Mouse (Mus musculus): ENCODE results near the gene Scn5a.

Gene Scn5a

DNA sequence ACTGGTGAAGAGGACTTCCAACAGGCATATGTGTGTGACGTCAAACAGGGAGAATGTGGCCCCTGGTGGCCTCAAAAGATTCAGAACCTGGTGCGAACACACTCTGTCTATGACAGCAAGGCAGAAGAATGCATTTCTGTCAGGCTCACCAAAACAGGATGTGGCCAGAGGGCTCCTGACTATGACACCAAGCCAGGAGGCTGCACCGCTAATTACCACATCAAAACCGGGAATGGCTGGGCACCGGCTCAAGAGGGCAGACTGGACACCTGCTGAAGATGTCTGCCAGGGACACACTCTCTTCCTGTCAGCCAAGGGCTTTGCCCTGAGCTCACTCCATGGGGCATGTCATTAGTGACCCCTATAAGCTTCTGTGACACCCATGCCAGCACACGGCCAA, 15.2 kb downstream of the Scn5a start:
- DNase-seq = no peak

- no peak for DNase-seq
Measured at GRCm38 (mm10) chr9:119562256-119562655, 16.6 kb downstream of the Scn5a start.

GRCm38 (mm10) chr9:119561746-119562145, 17.1 kb downstream of the Scn5a start:
- DNase-seq = no peak

DNA sequence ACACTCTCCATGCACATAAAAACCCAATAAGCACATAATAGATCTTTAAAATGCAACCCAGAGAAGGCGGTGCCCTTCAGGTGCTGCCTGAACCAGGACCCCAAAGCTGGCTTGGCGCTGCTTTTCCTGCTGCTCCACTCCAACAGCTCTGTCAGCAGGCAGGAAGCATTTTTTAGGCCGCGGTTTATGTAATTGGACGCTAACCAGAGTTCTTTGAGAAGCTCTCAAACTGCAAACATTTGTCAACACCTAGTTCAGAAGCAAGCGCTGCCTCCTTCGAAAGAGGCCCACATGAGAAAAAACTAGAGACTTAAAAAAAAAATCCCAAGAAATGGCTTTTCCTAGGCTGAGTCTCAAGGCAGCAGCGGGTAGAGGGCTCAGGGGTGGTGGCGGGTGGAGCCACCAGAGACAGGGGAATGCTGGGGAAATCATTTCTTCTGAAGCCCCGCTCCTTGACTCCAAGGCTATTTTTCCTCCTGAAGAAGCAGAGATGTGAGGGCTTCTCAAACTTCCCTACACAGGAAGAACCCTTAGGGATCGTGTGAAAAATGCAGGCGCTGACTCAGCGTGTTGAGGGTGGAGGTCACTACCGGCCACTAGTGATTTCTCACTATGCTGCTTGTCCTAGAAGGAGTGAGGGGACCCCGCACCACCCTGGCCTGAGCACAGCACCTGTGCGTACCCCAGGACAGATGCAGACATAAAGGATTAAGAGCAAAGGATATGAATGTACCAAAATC, 19.1 kb downstream of the Scn5a start:
- DNase-seq = no peak

DNA sequence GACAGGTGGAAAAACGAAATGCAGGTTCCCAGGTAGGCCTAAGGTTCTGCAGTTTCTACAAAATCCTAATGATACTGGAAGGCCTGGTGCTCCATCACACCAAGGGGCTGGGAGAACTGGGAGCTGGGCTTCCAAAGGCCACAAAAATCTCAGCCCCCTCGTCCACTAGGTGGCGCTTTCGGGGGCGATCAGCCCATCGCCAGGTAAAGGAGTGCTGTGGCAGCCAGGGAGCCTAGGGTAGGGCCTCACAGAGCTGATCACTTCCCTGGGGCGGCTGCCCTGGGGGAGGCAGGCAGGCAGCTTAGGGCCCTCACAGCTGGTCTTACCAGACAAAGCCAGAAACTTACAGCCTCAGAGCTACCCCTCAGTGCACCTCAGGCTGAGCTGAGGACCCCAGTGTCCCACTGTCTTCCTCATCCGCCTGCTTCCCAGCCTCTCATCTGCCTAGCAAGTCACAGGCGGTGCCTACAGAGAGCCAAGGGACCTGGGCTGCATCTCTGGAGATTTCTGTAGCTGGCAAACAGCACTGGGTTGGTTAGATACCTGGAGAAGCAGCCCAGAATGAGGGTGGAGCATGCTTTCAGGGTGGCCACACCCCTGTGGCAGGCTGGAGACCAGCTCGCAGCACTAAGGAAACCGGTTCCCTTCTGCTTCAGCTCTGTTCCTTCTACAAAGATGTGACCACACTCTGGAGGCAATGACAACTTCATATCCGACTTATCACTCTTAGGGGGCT, 20.5 kb downstream of the Scn5a start:
- peak; percentile 26 for DNase-seq

- DNase-seq = no peak
Measured at GRCm38 (mm10) chr9:119556043-119556442, 22.8 kb downstream of the Scn5a start.

- no peak for DNase-seq
Measured at GRCm38 (mm10) chr9:119547528-119547927, 31.3 kb downstream of the Scn5a start.

DNA sequence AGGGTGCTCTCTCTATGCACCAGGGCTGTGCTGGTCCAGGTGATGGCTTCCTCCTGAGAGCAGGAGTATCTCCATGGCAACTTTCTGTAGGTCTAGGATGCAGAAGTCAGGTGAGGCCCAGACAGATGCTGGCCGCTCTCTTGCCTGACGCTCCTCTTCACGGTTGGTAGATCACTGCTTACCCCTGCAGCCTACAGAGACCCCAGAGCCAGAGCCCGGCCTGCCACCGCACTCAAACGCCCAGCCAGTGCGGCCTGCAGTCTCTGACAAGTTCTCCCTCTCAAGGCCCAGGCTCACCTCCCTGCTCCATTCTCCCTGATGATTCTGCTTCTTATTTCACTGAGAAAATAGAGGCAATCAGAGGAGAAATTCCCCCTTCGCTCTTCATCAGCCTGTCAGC, 31.7 kb downstream of the Scn5a start:
- DNase-seq = no peak

GRCm38 (mm10) chr9:119540726-119541125, 38.1 kb downstream of the Scn5a start:
- DNase-seq = no peak

DNA sequence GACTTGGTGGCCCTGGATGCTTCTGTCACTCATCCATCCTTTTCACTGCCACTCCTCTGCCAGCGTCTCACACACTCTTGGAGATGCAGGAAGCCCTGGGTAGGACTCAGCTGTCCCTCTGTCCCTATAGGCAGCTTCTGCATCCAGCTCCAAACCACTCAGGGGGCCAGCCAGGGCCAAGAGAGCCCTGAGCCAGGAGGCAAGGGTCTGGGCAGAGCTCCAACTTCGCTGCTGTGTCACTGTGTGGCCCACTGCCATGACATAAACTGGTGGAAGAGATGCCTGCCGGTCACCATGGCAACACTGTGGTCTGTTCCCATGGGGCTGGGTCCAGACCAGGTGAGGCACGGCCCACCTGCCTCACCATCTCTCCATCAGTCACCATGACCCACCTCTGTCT, 41.0 kb downstream of the Scn5a start:
- no peak for DNase-seq

GRCm38 (mm10) chr9:119531684-119532417, 47.0 kb downstream of the Scn5a start:
- no peak for DNase-seq

- no peak for DNase-seq
Measured at GRCm38 (mm10) chr9:119524511-119524910, 54.3 kb downstream of the Scn5a start.

DNA sequence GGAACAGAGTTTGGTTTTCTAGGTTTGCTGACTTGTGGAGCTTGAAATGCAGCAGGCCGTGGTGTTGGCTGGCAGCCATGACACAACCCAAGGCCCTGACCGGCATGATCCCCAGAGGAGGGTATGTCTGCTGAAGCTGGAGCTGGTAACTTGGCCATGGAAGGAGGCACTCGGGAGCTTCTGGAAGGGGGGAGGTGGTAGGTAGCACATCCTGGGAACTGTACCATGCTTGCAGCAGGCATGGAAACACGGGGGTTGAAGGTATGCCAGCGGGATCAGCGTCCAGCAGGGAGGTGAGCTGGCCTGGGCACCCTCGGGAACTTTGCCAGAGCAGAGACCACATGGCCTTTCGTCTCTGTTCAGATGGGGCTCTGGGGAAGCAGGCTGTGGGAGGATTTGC, 55.5 kb downstream of the Scn5a start:
- DNase-seq = peak; percentile 68

DNA sequence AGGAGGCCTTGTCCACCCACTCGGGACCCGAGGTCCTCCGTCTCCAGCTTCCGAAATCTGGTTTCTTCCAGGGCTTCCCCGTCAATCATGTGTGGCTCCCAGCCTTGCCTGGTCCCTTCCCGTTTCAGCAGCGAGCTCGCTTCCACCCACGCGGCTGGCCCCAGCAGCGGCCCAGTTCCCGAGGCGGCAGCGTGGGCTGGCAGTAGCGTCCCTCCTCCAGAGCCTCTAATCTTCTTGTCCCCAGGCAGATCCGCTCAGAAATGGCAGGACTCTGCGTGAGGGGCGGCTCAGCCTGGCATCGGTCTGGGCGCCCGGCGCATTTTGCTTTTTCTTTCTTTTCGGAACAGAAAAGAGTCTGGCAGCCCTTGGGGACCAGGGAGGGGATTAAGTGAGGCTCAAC, 59.7 kb downstream of the Scn5a start:
- DNase-seq = no peak

DNA sequence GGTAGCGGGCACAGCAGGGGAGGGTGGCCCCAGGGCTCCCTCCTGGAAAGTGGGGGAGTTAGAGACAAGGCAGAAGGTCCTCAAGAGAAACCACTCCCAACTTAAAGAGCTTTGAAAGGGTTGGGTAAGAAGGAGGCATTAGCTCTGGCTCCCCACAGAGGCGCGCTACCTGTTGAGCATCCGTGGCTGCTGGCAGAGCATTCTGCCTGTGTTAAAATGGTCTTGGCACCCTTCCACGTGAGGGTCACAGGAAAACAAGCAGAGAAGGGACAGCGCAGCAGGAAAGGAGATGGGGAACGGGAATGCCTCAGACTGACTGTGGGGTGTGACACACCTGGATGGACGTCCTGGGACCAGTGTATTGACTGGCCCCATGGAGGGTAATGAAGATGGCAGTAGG, 60.6 kb downstream of the Scn5a start:
- DNase-seq = no peak

DNA sequence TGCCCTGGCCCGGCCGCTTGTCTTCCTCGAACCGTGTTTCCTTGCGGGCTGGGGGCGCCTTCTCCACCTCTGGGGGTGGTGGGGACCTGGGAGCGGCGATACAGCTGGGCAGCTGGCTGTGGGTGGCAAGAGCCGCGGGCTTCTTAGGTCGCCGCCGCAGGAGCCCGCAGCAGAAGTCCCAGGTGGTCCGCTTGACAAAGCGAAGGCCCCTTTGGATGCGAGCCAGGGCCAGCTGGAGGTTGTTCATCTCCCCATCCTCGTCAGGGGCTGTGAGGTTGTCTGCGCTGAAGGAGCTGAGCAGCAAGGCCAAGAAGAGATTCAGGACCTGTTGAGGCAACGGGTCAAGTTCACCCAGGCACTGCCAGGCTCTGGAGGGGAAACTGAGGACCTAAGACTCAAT, 61.3 kb downstream of the Scn5a start:
- DNase-seq = no peak

- DNase-seq = no peak
Measured at GRCm38 (mm10) chr9:119516815-119517214, 62.0 kb downstream of the Scn5a start.

GRCm38 (mm10) chr9:119515454-119515853, 63.4 kb downstream of the Scn5a start:
- DNase-seq = no peak

DNA sequence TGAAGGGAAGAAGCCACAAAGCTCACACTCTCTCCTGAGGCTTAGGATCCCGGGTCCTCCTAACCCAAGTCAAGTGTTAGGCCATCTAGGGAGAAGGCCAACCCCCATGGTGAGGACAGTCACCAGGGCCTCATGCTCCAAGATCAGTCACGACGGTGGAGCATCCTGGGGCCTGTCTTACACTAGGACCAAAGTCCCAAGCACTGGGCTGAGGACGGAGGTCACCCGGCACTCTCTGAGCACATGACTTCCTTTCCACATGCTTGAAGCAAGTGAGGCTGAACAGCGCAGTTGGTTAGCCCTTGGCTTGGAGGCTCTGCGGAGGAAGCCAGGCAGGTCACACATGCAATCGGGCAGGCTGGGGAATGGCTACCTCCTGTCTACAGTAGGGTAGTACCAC, 63.8 kb downstream of the Scn5a start:
- peak; percentile 82 for DNase-seq

DNA sequence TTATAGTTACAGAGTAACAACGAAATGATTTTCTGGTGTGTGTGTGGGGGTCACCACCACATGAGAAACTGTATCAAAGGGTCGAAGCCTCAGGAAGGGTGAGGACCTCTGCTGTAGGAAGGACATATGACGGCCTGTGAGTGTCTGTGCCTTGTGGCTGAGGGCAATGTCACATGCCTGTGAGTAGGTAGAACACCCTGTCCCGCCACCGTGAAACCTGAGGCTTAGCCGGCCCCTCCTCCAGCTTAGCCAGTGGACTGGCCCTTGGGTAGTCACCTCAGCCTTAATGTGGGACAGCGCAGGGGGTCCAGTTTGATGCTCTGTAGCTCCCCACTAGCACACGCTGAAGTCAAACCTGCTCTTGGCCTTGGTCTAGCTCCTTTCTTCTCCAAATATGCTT, 65.0 kb downstream of the Scn5a start:
- no peak for DNase-seq

- DNase-seq = no peak
Measured at GRCm38 (mm10) chr9:119512993-119513392, 65.8 kb downstream of the Scn5a start.

DNA sequence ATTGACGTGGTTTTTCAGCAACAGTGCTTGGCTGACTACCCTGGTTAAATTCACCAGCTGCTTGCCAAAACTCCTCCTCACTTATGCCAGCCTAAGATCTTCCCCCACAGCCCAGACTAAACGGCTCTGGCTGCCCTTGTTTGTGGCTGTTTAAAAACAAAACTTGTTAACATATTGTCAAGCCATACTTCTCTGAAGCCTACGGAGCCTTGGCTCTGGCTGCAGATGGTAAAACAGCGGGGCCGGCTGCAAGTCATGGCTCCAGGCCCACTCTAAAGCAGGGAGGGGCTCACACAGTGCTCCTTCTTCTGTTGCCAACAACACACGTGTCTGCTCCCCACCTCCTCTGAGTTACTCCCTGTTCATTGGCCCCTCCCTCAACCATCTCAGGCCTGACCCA, 67.9 kb downstream of the Scn5a start:
- DNase-seq = peak; percentile 60

GRCm38 (mm10) chr9:119504981-119505658, 73.7 kb downstream of the Scn5a start:
- no peak for DNase-seq
